Mouse (Mus musculus): Measurements from ENCODE around the gene Pdcl.

Gene Pdcl

GRCm38 (mm10) chr2:37358633-37359540 lies at the start of gene Pdcl:
Gene Pdcl, minus strand, starts transcription at chr2:37359332.
- under 1% methylated on average over 42 of the region's 42 CpGs for WGBS

GRCm38 (mm10) chr2:37395539-37395938 lies 36.4 kb upstream of the Pdcl start:
- WGBS: 10% methylated on average over 1 of the region's 1 CpGs

GRCm38 (mm10) chr2:37382921-37383320 lies 23.8 kb upstream of the Pdcl start:
- WGBS: 74% methylated on average over 9 of the region's 9 CpGs

GRCm38 (mm10) chr2:37380189-37380588 lies 21.1 kb upstream of the Pdcl start:
- WGBS: 55% methylated on average over 2 of the region's 2 CpGs

GRCm38 (mm10) chr2:37376018-37376417 lies 16.9 kb upstream of the Pdcl start:
- WGBS: 74% methylated on average over 1 of the region's 1 CpGs

GRCm38 (mm10) chr2:37370651-37371050 lies 11.5 kb upstream of the Pdcl start:
- WGBS: 80% methylated on average over 2 of the region's 2 CpGs

GRCm38 (mm10) chr2:37359908-37360307 lies 776 bp upstream of the Pdcl start:
- WGBS: 91% methylated on average over 2 of the region's 2 CpGs

GRCm38 (mm10) chr2:37355571-37355970 lies 3.6 kb downstream of the Pdcl start:
- WGBS: 80% methylated on average over 5 of the region's 5 CpGs

GRCm38 (mm10) chr2:37351671-37352070 lies 7.5 kb downstream of the Pdcl start:
- WGBS: 58% methylated on average over 7 of the region's 7 CpGs

- WGBS: 47% methylated on average over 10 of the region's 10 CpGs
Observed at GRCm38 (mm10) chr2:37338497-37339187, 20.5 kb downstream of the Pdcl start.

- WGBS: 82% methylated on average over 2 of the region's 2 CpGs
Observed at GRCm38 (mm10) chr2:37333321-37333720, 25.8 kb downstream of the Pdcl start.

- 90% methylated on average over 1 of the region's 1 CpGs for WGBS
Observed at GRCm38 (mm10) chr2:37326215-37326614, 32.9 kb downstream of the Pdcl start, which contains the start of gene Olfr368. Gene Olfr368, plus strand, starts transcription at chr2:37326515.

All from cerebral cortex, adult 2 months (tissue).